Mouse (Mus musculus) heart, embryonic 16.5 days (tissue): ENCODE measurements around the gene Nxph3. TPM values are rescaled to one million over a fixed set of nuclear protein-coding genes. Genes with fewer than 3 reads are reported as not detected.

Experiments used
- ATAC-seq: fragments of 200-750 bp; cut with Nextera tagmentation; replicated peaks from 2 replicates; pipeline ENCODE4 v1.8.0; 2017; ENCODE audit warnings: moderate number of reproducible peaks; ENCODE audit not compliant: insufficient read depth, low FRiP score; ENCODE audit errors: extremely low read depth
- H3K27ac ChIP-seq: fragments of 300-500 bp; sonication (generic); 2 replicates; pipeline ENCODE4 v1.5.1; 2014; ENCODE audit warnings: mild to moderate bottlenecking, low read length, control low read depth, moderate library complexity
- H3K27me3 ChIP-seq: fragments of 300-500 bp; sonication (generic); 2 replicates; pipeline ENCODE4 v1.6.1; 2014; ENCODE audit warnings: low read length, mixed read lengths; ENCODE audit not compliant: control insufficient read depth, insufficient read depth
- H3K36me3 ChIP-seq: fragments of 300-500 bp; sonication (generic); 2 replicates; pipeline ENCODE4 v1.6.1; 2014; ENCODE audit not compliant: control insufficient read depth, insufficient read depth
- H3K4me1 ChIP-seq: fragments of 300-500 bp; sonication (generic); 2 replicates; pipeline ENCODE4 v1.6.1; 2014; ENCODE audit warnings: low read length, mixed read lengths; ENCODE audit not compliant: control insufficient read depth, insufficient read depth
- H3K4me2 ChIP-seq: fragments of 300-500 bp; sonication (generic); 2 replicates; pipeline ENCODE4 v1.6.1; 2014; ENCODE audit warnings: low read depth, mild to moderate bottlenecking, control low read depth, low read length
- H3K4me3 ChIP-seq: fragments of 300-500 bp; sonication (generic); 2 replicates; pipeline ENCODE4 v1.5.1; 2014; ENCODE audit warnings: mild to moderate bottlenecking, control low read depth, low read length
- H3K9ac ChIP-seq: fragments of 300-500 bp; sonication (generic); 2 replicates; pipeline ENCODE4 v1.6.1; 2014; ENCODE audit warnings: low read length, control low read depth
- H3K9me3 ChIP-seq: fragments of 300-500 bp; sonication (generic); replicated peaks from 2 replicates; pipeline ENCODE4 v1.6.1; 2016; ENCODE audit warnings: low read length; ENCODE audit not compliant: control insufficient read depth
- WGBS: fragments of 180-500 bp; shearing (Covaris S2); extraction: QIAGEN DNeasy Blood & Tissue Kit; methylation state at CpG from one replicate; pipeline ENCODE4 v1.1.7; 2014; 5-methylcytosine and 5-hydroxymethylcytosine counted together
- polyA plus RNA-seq: library from polyadenylated mRNA; unstranded; fragments of >200 nt; fragmentation: Nextera tagmentation; extraction: Ambion mirVana; gene quantifications from 2 replicates; pipeline ENCODE4 v1.2.1, GENCODE M21; 2015

Nxph3 gene
- polyA plus RNA-seq, 1 experiment from 2014 or later = 0.07 TPM

DNA sequence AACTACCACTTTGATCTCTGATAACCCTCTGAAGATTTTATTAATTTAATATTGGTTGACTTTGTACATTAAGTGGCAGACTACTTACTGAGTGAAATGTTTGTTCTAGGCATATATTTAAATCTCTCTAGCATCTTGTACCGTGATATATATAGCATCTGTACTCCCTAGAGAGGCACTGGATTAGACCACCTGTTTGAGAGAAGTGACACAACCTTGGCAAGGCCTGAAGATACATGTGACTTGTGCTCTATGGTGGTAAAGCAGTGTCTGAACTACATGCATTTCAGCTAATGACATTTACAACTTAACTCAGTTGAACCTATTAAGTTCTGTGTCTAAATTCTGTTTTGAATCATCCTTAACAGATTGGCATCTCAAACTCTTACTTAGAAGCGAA lies 41.4 kb downstream of the Nxph3 start:
- peak; percentile 63; the same call in 1 of the 2 replicates for ATAC-seq
- H3K4me3 ChIP-seq = no peak overlapping the region
- no peaks in the 10 kb centered on the region for H3K9me3 ChIP-seq
- no peak overlapping the region for H3K4me2 ChIP-seq
- H3K9ac ChIP-seq = no peak overlapping the region
- H3K27me3 ChIP-seq = no peaks in the 10 kb centered on the region
- H3K4me1 ChIP-seq = peaks cover 4% of the 10 kb centered on the region
- peak overlapping the region; percentile 49; the same call in 1 of the 2 replicates for H3K27ac ChIP-seq
- H3K36me3 ChIP-seq = peaks cover 15% of the 10 kb centered on the region
- 64% methylated on average over 2 of the region's 2 CpGs for WGBS

GRCm38 (mm10) chr11:95467731-95468130 lies 46.6 kb downstream of the Nxph3 start:
- WGBS = 76% methylated on average over 1 of the region's 1 CpGs
- no peak overlapping the region for H3K4me3 ChIP-seq

GRCm38 (mm10) chr11:95462168-95462567 lies 52.2 kb downstream of the Nxph3 start:
- H3K27me3 ChIP-seq = no peaks in the 10 kb centered on the region
- no peak overlapping the region for H3K27ac ChIP-seq
- no peak overlapping the region for H3K4me2 ChIP-seq
- no peak overlapping the region for H3K4me3 ChIP-seq
- ATAC-seq = no peak
- 96% methylated on average over 3 of the region's 3 CpGs for WGBS
- no peak overlapping the region for H3K9ac ChIP-seq
- H3K36me3 ChIP-seq = no peaks in the 10 kb centered on the region
- H3K9me3 ChIP-seq = no peaks in the 10 kb centered on the region
- no peaks in the 10 kb centered on the region; the same call in 1 of the 2 replicates for H3K4me1 ChIP-seq

More at GRCm38 (mm10) chr11:95467731-95468130, 46.6 kb downstream of the Nxph3 start:
- no peaks in the 10 kb centered on the region for H3K9me3 ChIP-seq
- H3K27ac ChIP-seq = no peak overlapping the region
- peaks cover 4% of the 10 kb centered on the region; the same call in 1 of the 2 replicates for H3K36me3 ChIP-seq
- H3K27me3 ChIP-seq = no peaks in the 10 kb centered on the region
- ATAC-seq = no peak
- peaks cover 3% of the 10 kb centered on the region for H3K4me1 ChIP-seq
- no peak overlapping the region for H3K4me2 ChIP-seq
- H3K9ac ChIP-seq = no peak overlapping the region

DNA sequence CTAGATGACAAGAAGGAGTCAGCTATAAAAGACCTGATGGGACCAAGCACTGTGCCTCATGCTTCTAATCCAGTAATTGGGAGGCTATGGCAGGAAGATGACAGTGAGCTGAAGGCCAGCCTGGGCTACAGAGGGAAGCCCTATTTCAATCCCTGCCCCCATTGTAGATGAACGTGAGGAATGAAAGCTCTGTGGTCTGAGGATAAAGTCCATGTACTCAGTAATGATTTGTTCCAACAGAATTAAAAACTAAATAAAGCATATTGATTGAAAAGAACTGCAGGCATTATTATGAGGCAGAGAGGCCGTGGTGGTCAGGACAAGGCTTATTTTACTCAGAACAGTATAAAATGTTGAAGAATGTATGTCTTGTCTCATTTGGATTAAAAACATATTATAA lies 53.5 kb downstream of the Nxph3 start:
- no peaks in the 10 kb centered on the region for H3K36me3 ChIP-seq
- H3K27ac ChIP-seq = no peak overlapping the region
- no peaks in the 10 kb centered on the region; the same call in 1 of the 2 replicates for H3K4me1 ChIP-seq

More for the DNA sequence above, 53.5 kb downstream of the Nxph3 start:
- no peaks in the 10 kb centered on the region for H3K27me3 ChIP-seq
- no peak overlapping the region for H3K4me2 ChIP-seq
- no peak overlapping the region for H3K9ac ChIP-seq
- no peak for ATAC-seq
- H3K4me3 ChIP-seq = no peak overlapping the region
- WGBS = 81% methylated on average over 2 of the region's 2 CpGs
- no peaks in the 10 kb centered on the region for H3K9me3 ChIP-seq

Other genes starting within 250 kb of the Nxph3 start
- gene Kat7, start 204.3 kb downstream of the Nxph3 start, polyA plus RNA-seq = 49.8 and 51.1 TPM in 2 replicates
- gene Fam117a, start 177.6 kb downstream of the Nxph3 start, polyA plus RNA-seq = 5.0 and 6.3 TPM in 2 replicates
- gene Slc35b1, start 129.9 kb downstream of the Nxph3 start, polyA plus RNA-seq = 71.2 and 73.0 TPM in 2 replicates
- gene Spop, start 100.5 kb downstream of the Nxph3 start, polyA plus RNA-seq = 135 and 157 TPM in 2 replicates
- gene Ngfr, start 73.2 kb upstream of the Nxph3 start, polyA plus RNA-seq = 4.3 and 5.3 TPM in 2 replicates
- gene Phb, start 152.4 kb upstream of the Nxph3 start, polyA plus RNA-seq = 295 and 306 TPM in 2 replicates
- 13.6 and 14.0 TPM in 2 replicates for gene Zfp652, start 198.1 kb upstream of the Nxph3 start, polyA plus RNA-seq
- gene B130006D01Rik, start 209.0 kb upstream of the Nxph3 start, polyA plus RNA-seq = 0.69 and 0.98 TPM in 2 replicates